Mouse (Mus musculus): ENCODE data around the gene Tradd. TPM values are rescaled to one million over a fixed set of nuclear protein-coding genes. Genes with fewer than 3 reads are reported as not detected.

Gene Tradd
- total RNA-seq (2023; ENCODE audit: inconsistent age) = 21.0 to 25.3 TPM (median 23.2 TPM) in 4 replicates

GRCm38 (mm10) chr8:105264024-105264982 lies at the start of gene Tradd, which contains the start of gene Fbxl8:
Gene Tradd, minus strand, starts transcription at chr8:105264609.
Gene Fbxl8, plus strand, starts transcription at chr8:105264648.

GRCm38 (mm10) chr8:105305211-105306145 lies 41.1 kb upstream of the Tradd start, which contains the start of gene Elmo3:
Gene Elmo3, plus strand, starts transcription at chr8:105305601.

DNA sequence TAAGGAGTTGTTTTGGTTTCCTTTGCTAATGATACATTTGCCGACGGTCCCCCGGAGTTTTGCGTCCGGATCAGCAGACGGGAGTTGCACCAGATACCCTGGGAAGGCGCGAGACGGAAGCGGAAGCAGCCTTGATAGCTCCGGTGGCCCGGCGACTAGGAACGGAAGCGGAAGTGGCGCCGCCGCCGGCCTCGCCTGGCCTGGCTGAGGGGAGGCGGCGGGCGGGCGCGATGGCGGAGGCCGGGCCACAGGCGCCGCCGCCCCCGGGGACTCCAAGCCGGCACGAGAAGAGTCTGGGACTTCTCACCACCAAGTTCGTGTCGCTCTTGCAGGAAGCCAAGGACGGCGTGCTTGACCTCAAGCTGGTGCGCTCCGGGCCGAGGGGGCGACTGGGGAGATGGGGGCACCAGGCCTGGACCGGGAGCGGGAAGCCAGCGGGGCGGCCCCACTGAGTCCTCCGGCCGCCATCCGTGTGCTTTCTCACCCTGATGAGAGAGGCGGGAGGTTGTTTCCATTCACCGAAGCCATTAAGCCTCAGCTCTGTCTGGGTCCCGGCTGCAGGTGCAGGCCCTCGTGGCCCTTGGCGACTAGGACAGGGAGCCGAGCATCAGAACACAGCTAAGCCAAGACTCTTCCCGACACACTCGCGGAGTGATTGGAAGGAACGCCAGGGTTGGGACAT lies 33.2 kb upstream of the Tradd start, which contains the start of gene E2f4:
TSS of gene E2f4 (plus strand) at position 153 of the 682 bp plus-strand sequence.

GRCm38 (mm10) chr8:105295895-105296573 lies 31.6 kb upstream of the Tradd start, which contains the start of gene Exoc3l:
Gene Exoc3l, minus strand, starts transcription at chr8:105296101.

GRCm38 (mm10) chr8:105289805-105290460 lies 25.5 kb upstream of the Tradd start, which contains the start of gene 4931428F04Rik:
Gene 4931428F04Rik, minus strand, starts transcription at chr8:105289864.

GRCm38 (mm10) chr8:105275840-105276239 lies 11.4 kb upstream of the Tradd start, which contains the start of gene Nol3:
Gene Nol3, plus strand, starts transcription at chr8:105276140.

DNA sequence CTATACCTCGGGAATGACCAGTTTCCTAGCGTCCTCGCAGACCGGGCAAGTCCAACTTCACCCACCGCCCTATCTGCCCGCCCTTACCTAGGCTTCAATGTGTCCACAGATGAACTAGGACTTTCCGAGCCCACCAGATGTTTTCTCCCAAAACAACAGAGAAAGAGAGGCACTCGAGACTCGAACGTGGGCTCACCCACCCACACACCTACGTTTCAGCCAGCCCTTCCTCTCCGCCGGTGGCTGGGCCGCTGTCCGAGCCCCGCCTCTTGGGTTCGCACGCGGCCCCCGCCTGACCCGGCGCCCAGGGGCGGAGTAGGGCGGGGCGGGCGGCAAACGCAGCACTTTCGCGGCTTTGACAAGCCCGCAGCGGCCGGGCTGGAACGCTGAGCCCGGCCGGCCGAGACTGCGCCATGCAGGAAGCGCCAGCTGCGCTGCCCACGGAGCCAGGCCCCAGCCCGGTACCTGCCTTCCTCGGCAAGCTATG lies 5.1 kb upstream of the Tradd start, which contains the start of gene Hsf4:
TSS of gene Hsf4 (plus strand) at position 341 of the 487 bp plus-strand sequence.

GRCm38 (mm10) chr8:105254966-105255350 lies 9.5 kb downstream of the Tradd start, which contains the start of gene B3gnt9:
Gene B3gnt9, minus strand, starts transcription at chr8:105255153.

DNA sequence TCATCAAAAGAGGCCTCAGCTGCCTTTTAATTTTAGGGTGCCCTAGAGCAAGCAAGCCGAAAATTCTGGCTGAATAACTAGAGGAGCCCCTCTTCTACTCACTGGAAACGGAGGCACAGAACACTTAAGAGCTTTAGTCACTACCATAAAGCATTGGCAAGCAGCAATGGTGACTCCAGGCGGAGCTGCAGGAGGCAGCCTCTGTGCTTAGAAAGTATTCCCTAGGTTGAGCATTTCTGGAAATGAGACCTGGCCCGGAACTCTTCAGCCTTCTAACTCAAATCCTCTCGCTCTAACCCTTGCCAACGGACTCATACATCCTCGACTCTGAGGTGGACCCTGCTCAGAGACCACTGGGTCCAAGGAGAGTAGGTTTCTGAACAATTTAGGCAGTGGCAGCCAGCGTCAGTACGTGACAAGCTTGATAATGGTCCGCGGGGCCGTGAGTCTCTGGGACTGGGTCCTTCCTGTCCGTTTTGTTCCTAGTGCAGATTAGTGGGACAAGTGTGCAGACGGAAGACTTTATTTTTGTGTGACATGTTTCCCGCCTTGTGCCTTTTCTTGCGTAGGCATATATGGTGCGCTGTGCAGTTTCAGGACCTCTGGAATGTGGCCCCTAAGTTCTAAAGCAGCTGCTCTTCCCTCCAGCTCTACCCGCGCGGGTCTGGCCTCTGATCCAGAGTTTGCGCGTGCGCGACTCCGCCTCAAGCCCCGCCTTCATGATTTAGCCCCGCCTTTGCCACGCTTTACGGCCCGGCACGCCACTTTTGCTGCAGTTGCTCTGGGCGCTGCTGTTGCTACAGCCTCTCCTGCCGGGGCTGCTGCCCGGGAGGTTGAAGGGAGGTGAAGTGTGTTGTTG lies 39.8 kb downstream of the Tradd start, which contains the start of gene D230025D16Rik:
TSS of gene D230025D16Rik (plus strand) at position 733 of the 859 bp plus-strand sequence.

Other genes starting within 250 kb of the Tradd start
- gene Ces3a, start 216.0 kb downstream of the Tradd start, total RNA-seq (2023; ENCODE audit: inconsistent age) = not detected in 4 replicates
- not detected in 4 replicates for gene Ces3b, start 180.9 kb downstream of the Tradd start, total RNA-seq (2023; ENCODE audit: inconsistent age)
- not detected in 4 replicates for gene Ces4a, start 132.8 kb downstream of the Tradd start, total RNA-seq (2023; ENCODE audit: inconsistent age)
- gene Cbfb, start 93.9 kb downstream of the Tradd start, total RNA-seq (2023; ENCODE audit: inconsistent age) = 88.9 to 106 TPM (median 97.3 TPM) in 4 replicates
- gene D230025D16Rik, start 39.5 kb downstream of the Tradd start, total RNA-seq (2023; ENCODE audit: inconsistent age) = 22.9 to 29.6 TPM (median 24.6 TPM) in 4 replicates
- gene B3gnt9, start 9.5 kb downstream of the Tradd start, total RNA-seq (2023; ENCODE audit: inconsistent age) = 1.00 to 1.5 TPM (median 1.4 TPM) in 4 replicates
- 8.0 to 10.0 TPM (median 9.0 TPM) in 4 replicates for gene Fbxl8, start within 50 bp of the Tradd start, total RNA-seq (2023; ENCODE audit: inconsistent age)
- 0.33 to 1.1 TPM (median 0.88 TPM) in 4 replicates for gene Hsf4, start 5.2 kb upstream of the Tradd start, total RNA-seq (2023; ENCODE audit: inconsistent age)
- not detected in 4 replicates for gene Nol3, start 11.5 kb upstream of the Tradd start, total RNA-seq (2023; ENCODE audit: inconsistent age)
- 5.0 to 7.7 TPM (median 6.5 TPM) in 4 replicates for gene 4931428F04Rik, start 25.3 kb upstream of the Tradd start, total RNA-seq (2023; ENCODE audit: inconsistent age)
- gene Exoc3l, start 31.5 kb upstream of the Tradd start, total RNA-seq (2023; ENCODE audit: inconsistent age) = 1.2 to 1.4 TPM (median 1.3 TPM) in 4 replicates
- 83.8 to 97.8 TPM (median 88.5 TPM) in 4 replicates for gene E2f4, start 33.1 kb upstream of the Tradd start, total RNA-seq (2023; ENCODE audit: inconsistent age)
- gene Elmo3, start 41.0 kb upstream of the Tradd start, total RNA-seq (2023; ENCODE audit: inconsistent age) = 3.0 to 4.7 TPM (median 3.9 TPM) in 4 replicates
- gene Lrrc29, start 61.7 kb upstream of the Tradd start, total RNA-seq (2023; ENCODE audit: inconsistent age) = 6.3 to 8.3 TPM (median 7.0 TPM) in 4 replicates
- gene Tmem208, start 61.7 kb upstream of the Tradd start, total RNA-seq (2023; ENCODE audit: inconsistent age) = 26.8 to 32.7 TPM (median 29.3 TPM) in 4 replicates
- 35.8 to 40.7 TPM (median 37.7 TPM) in 4 replicates for gene Fhod1, start 83.3 kb upstream of the Tradd start, total RNA-seq (2023; ENCODE audit: inconsistent age)
- 1.3 to 2.1 TPM (median 2.0 TPM) in 4 replicates for gene Slc9a5, start 84.2 kb upstream of the Tradd start, total RNA-seq (2023; ENCODE audit: inconsistent age)
- gene Plekhg4, start 108.7 kb upstream of the Tradd start, total RNA-seq (2023; ENCODE audit: inconsistent age) = not detected in 4 replicates
- gene Kctd19, start 148.9 kb upstream of the Tradd start, total RNA-seq (2023; ENCODE audit: inconsistent age) = not detected in 4 replicates
- not detected in 4 replicates for gene Lrrc36, start 149.0 kb upstream of the Tradd start, total RNA-seq (2023; ENCODE audit: inconsistent age)
- 0.54 to 0.77 TPM (median 0.63 TPM) in 3 of 4 replicates, not detected in the other for gene Tppp3, start 206.9 kb upstream of the Tradd start, total RNA-seq (2023; ENCODE audit: inconsistent age)
- 3.0 to 4.8 TPM (median 3.6 TPM) in 4 replicates for gene Zdhhc1, start 232.3 kb upstream of the Tradd start, total RNA-seq (2023; ENCODE audit: inconsistent age)

All from B cell, adult (primary cell).